Mouse (Mus musculus) liver, postnatal 0 days (tissue): ENCODE measurements around the gene Usp29.

Experiments used
- CTCF ChIP-seq: sonication (generic); IDR thresholded peaks from 2 replicates; pipeline ENCODE4 v1.5.1; 2016; ENCODE audit warnings: antibody characterized with exemption, low read depth
- EP300 ChIP-seq: IDR thresholded peaks from 2 replicates; pipeline ENCODE4 v1.6.1; 2016; ENCODE audit warnings: antibody characterized with exemption, low read depth, mild to moderate bottlenecking

- no peak for TF ChIP-seq CTCF
- TF ChIP-seq EP300, result no peak
Measured at GRCm38 (mm10) chr7:6885416-6885815, 155.0 kb downstream of the Usp29 start.
